Mouse (Mus musculus) CH12.LX (cell line): Measurements from ENCODE around the gene Cic. TPM values are rescaled to one million over a fixed set of nuclear protein-coding genes. Genes with fewer than 3 reads are reported as not detected.

ENCODE experiments used
- DNase-seq: peaks from one replicate; pipeline ENCODE4 v3.0.0-alpha.2; 2013; ENCODE audit errors: extremely low read depth
- H3K27ac ChIP-seq: 2 replicates; pipeline ENCODE4 v1.5.1; 2012; ENCODE audit warnings: low read depth, mild to moderate bottlenecking, control low read depth, moderate library complexity; ENCODE audit not compliant: insufficient read depth
- H3K27me3 ChIP-seq: replicated peaks from 2 replicates; pipeline ENCODE3; 2012; ENCODE audit warnings: inconsistent platforms
- H3K36me3 ChIP-seq, 2 experiments: replicated peaks in 1 of 2; 2 replicates each; pipeline versions ENCODE3 to v1.6.1; 2012; ENCODE audit warnings: inconsistent platforms in 1 of 2, low read length in 1 of 2, mild to moderate bottlenecking in 1 of 2, mixed read lengths in 1 of 2, moderate library complexity in 1 of 2; ENCODE audit not compliant: control insufficient read depth in 1 of 2, insufficient read depth in 1 of 2
- H3K4me1 ChIP-seq, 2 experiments: 2 replicates each; pipeline ENCODE4 v1.6.1; 2012; ENCODE audit warnings: inconsistent platforms in 1 of 2, moderate library complexity in 1 of 2; ENCODE audit not compliant: insufficient read depth in 2 of 2, control insufficient read depth in 1 of 2
- H3K4me2 ChIP-seq: 2 replicates; pipeline ENCODE4 v1.6.1; 2012; ENCODE audit warnings: low read depth, mild to moderate bottlenecking, control low read depth; ENCODE audit not compliant: poor library complexity, insufficient read depth, severe bottlenecking
- H3K4me3 ChIP-seq, 3 experiments: fragments of 150-350 bp in 1 of 3; sonication (generic) in 1 of 3; replicated peaks in 1 of 3; 2 replicates each; pipeline versions ENCODE3 to v1.5.1; 2011 to 2012; ENCODE audit warnings: low read depth in 2 of 3, low read length in 2 of 3, mild to moderate bottlenecking in 2 of 3, moderate library complexity in 2 of 3, control low read depth in 1 of 3, improper control_type of control experiment in 1 of 3, inconsistent platforms in 1 of 3, mixed read lengths in 1 of 3; ENCODE audit not compliant: poor library complexity in 1 of 3
- H3K79me2 ChIP-seq: replicated peaks from 2 replicates; pipeline ENCODE4 v1.6.1; 2012; ENCODE audit warnings: mild to moderate bottlenecking, moderate library complexity; ENCODE audit not compliant: control insufficient read depth, poor library complexity, insufficient read depth, severe bottlenecking; ENCODE audit errors: extremely low read depth
- H3K9ac ChIP-seq: 2 replicates; pipeline ENCODE4 v1.6.1; 2012; ENCODE audit warnings: low read depth, mild to moderate bottlenecking, control low read depth, moderate library complexity; ENCODE audit not compliant: insufficient read depth
- H3K9me3 ChIP-seq: replicated peaks from 2 replicates; pipeline ENCODE3; 2012; ENCODE audit warnings: low read length, inconsistent platforms, mixed read lengths
- BHLHE40 ChIP-seq: IDR thresholded peaks from 2 replicates; pipeline ENCODE4 v1.6.1; 2011; ENCODE audit warnings: mild to moderate bottlenecking, low read depth, low read length, improper control_type of control experiment
- CHD2 ChIP-seq: IDR thresholded peaks from 2 replicates; pipeline ENCODE4 v1.6.1; 2011; ENCODE audit warnings: low read length, improper control_type of control experiment
- E2F4 ChIP-seq: IDR thresholded peaks from 2 replicates; pipeline ENCODE4 v1.6.1; 2011; ENCODE audit warnings: low read depth, low read length, improper control_type of control experiment; ENCODE audit not compliant: insufficient replicate concordance
- ETS1 ChIP-seq: conservative IDR thresholded peaks from 2 replicates; pipeline ENCODE4 v1.6.1; 2012; ENCODE audit warnings: low read depth, mild to moderate bottlenecking, inconsistent platforms, low read length, improper control_type of control experiment, moderate library complexity
- HCFC1 ChIP-seq: IDR thresholded peaks from 2 replicates; pipeline ENCODE4 v1.6.1; 2012; ENCODE audit warnings: low read depth, mild to moderate bottlenecking, inconsistent platforms, low read length, improper control_type of control experiment
- IRF4 ChIP-seq: IDR thresholded peaks from 2 replicates; pipeline ENCODE4 v1.6.1; 2014; ENCODE audit warnings: low read depth, mild to moderate bottlenecking, inconsistent platforms, low read length, improper control_type of control experiment
- JUND ChIP-seq: conservative IDR thresholded peaks from 2 replicates; pipeline ENCODE4 v1.6.1; 2011; ENCODE audit warnings: low read depth, low read length, improper control_type of control experiment
- KAT2A ChIP-seq: IDR thresholded peaks from 2 replicates; pipeline ENCODE4 v1.6.1; 2012; ENCODE audit warnings: low read length, improper control_type of control experiment, inconsistent platforms; ENCODE audit not compliant: insufficient replicate concordance
- MEF2A ChIP-seq: IDR thresholded peaks from 2 replicates; pipeline ENCODE4 v1.6.1; 2014; ENCODE audit warnings: low read depth, mild to moderate bottlenecking, inconsistent platforms, low read length, improper control_type of control experiment, borderline replicate concordance
- MXI1 ChIP-seq: IDR thresholded peaks from 2 replicates; pipeline ENCODE4 v1.6.1; 2011; ENCODE audit warnings: mild to moderate bottlenecking, low read depth, low read length, improper control_type of control experiment
- POLR2A ChIP-seq: IDR thresholded peaks from 2 replicates; pipeline ENCODE4 v1.6.1; 2011; ENCODE audit warnings: low read depth, mild to moderate bottlenecking, improper control_type of control experiment, low read length
- POLR2AphosphoS2 ChIP-seq: IDR thresholded peaks from 2 replicates; pipeline ENCODE4 v1.6.1; 2011; ENCODE audit warnings: low read depth, low read length, improper control_type of control experiment
- RAD21 ChIP-seq: IDR thresholded peaks from 2 replicates; pipeline ENCODE4 v1.6.1; 2011; ENCODE audit warnings: low read depth, mild to moderate bottlenecking, low read length, improper control_type of control experiment, moderate library complexity
- SIN3A ChIP-seq: IDR thresholded peaks from 2 replicates; pipeline ENCODE4 v1.6.1; 2012; ENCODE audit warnings: low read length, improper control_type of control experiment, inconsistent platforms
- TBP ChIP-seq: conservative IDR thresholded peaks from 2 replicates; pipeline ENCODE4 v1.6.1; 2011; ENCODE audit warnings: low read depth, low read length, improper control_type of control experiment
- TCF12 ChIP-seq: IDR thresholded peaks from 2 replicates; pipeline ENCODE4 v1.6.1; 2014; ENCODE audit warnings: low read depth, mild to moderate bottlenecking, inconsistent platforms, low read length, improper control_type of control experiment
- UBTF ChIP-seq: IDR thresholded peaks from 2 replicates; pipeline ENCODE4 v1.6.1; 2012; ENCODE audit warnings: low read depth, mild to moderate bottlenecking, inconsistent platforms, low read length, improper control_type of control experiment, moderate library complexity
- USF1 ChIP-seq: IDR thresholded peaks from 2 replicates; pipeline ENCODE4 v1.6.1; 2014; ENCODE audit warnings: low read depth, mild to moderate bottlenecking, inconsistent platforms, low read length, improper control_type of control experiment
- USF2 ChIP-seq: conservative IDR thresholded peaks from 2 replicates; pipeline ENCODE4 v1.6.1; 2011; ENCODE audit warnings: low read depth, low read length, improper control_type of control experiment
- ZKSCAN1 ChIP-seq: IDR thresholded peaks from 2 replicates; pipeline ENCODE4 v1.6.1; 2012; ENCODE audit warnings: low read depth, inconsistent platforms, low read length, improper control_type of control experiment, borderline replicate concordance
- ZMIZ1 ChIP-seq: IDR thresholded peaks from 2 replicates; pipeline ENCODE4 v1.6.1; 2012; ENCODE audit warnings: low read depth, mild to moderate bottlenecking, inconsistent platforms, low read length, improper control_type of control experiment
- ZNF384 ChIP-seq: IDR thresholded peaks from 2 replicates; pipeline ENCODE4 v1.6.1; 2012; ENCODE audit warnings: low read depth, low read length, improper control_type of control experiment, inconsistent platforms
- dilution Hi-C: fragments of 300-500 bp; cut with MboI; formaldehyde crosslinking; loops from 2 replicates; pipeline ENCODE4 v1.14.3; 2020; ENCODE audit warnings: low sequenced_read_pairs; ENCODE audit not compliant: extremely low pct_unique_long_range_greater_than_20kb, extremely low pct_ligation_motif_present
- in situ Hi-C: fragments of 300-500 bp; cut with MboI; formaldehyde crosslinking; loops from 3 replicates; pipeline ENCODE4 v1.14.3; 2019; ENCODE audit warnings: low sequenced_read_pairs, low pct_ligation_motif_present, low pct_unique_long_range_greater_than_20kb, mixed read lengths
- polyA plus RNA-seq: library from polyadenylated mRNA; unstranded; fragments of >175 nt; gene quantifications from 2 replicates; pipeline ENCODE4 v1.2.1, GENCODE M21; 2012; ENCODE audit warnings: low read depth; ENCODE audit not compliant: insufficient read length
- total RNA-seq, 2 experiments: library from RNA; depleted of rRNA; stranded (reverse); fragments of 300-350 nt in 1 of 2; fragments of >200 nt in 1 of 2; gene quantifications; 2 replicates each; pipeline ENCODE4 v1.2.3; 2012 to 2014

The Cic gene
- total and polyA plus RNA-seq, 3 experiments: 2.5 to 34.5 (median 21.7) TPM

DNA sequence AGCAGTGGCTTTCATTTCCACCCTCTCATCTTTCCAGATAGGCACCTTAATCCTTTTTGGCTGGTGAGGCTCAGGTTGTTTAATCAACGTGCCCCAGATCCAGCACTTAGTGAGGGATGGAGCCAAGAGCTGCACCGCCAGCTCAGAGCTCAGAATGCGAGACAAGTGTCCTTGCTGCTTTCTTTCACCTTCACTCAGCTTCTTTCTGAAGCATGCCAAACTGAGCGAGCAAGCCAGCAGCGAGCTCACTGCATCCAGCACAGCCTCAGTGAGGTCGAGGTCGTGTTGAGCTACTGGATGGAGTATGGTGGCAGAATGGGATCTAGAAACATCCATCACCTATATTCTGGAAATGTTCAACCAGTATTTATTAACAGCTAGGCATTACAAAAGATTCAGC, 45.8 kb downstream of the Cic start:
- Histone ChIP-seq H3K27ac (no peak overlapping the region), H3K9me3 (no peaks in the 10 kb centered on the region), H3K9ac (no peak overlapping the region), H3K4me1 (peaks cover 7 to 14% of the 10 kb centered on the region in 2 experiments; a peak in 3 of 4 replicates), H3K4me2 (no peak overlapping the region), H3K27me3 (peaks cover 73% of the 10 kb centered on the region), H3K36me3 (no peaks in the 10 kb centered on the region), H3K4me3 (no peak overlapping the region), H3K79me2 (no peaks in the 10 kb centered on the region)
- TF ChIP-seq BHLHE40 (no peak), USF2 (no peak), POLR2AphosphoS2 (no peak), ETS1 (no peak), ZNF384 (no peak), RAD21 (no peak)
- in situ Hi-C loops (no loop called here), dilution Hi-C loops (no loop called here)
- DNase-seq: no peak

DNA sequence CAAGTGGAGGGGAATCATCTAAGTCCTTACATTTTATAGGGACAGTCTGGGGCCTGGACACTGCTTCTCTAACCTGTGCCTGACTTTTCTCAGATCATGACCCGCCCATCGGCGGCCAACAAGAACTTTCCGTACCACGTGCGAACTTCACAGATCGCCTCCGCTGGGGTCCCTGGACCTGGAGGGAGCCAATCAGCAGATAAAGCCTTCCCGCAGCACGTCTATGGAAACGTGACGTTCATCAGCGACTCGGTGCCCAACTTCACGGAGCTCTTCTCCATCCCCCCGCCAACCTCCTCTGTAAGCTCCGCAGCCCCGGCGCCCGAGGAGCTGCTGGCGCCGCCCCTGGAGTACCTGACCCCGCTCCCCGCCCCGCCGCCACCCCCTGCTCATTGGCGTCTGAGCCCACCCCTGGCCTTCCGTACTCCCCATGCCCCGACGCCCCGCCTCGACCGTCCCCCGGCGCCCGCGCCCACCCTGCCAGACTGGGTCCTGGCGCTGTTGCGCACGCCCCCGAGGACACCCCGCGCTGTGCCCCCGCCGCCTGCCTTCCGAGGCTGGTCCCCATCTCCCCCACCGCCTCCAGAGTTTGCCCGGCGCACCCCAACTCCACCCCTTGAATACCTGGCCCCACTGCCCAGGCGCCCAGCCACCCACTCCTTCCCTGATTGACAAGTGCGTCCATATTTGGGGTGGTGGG, 47.3 kb downstream of the Cic start:
- in situ Hi-C loops: no loop called here
- H3K4me2 ChIP-seq: no peak overlapping the region
- H3K4me3 ChIP-seq: no peak overlapping the region

DNA sequence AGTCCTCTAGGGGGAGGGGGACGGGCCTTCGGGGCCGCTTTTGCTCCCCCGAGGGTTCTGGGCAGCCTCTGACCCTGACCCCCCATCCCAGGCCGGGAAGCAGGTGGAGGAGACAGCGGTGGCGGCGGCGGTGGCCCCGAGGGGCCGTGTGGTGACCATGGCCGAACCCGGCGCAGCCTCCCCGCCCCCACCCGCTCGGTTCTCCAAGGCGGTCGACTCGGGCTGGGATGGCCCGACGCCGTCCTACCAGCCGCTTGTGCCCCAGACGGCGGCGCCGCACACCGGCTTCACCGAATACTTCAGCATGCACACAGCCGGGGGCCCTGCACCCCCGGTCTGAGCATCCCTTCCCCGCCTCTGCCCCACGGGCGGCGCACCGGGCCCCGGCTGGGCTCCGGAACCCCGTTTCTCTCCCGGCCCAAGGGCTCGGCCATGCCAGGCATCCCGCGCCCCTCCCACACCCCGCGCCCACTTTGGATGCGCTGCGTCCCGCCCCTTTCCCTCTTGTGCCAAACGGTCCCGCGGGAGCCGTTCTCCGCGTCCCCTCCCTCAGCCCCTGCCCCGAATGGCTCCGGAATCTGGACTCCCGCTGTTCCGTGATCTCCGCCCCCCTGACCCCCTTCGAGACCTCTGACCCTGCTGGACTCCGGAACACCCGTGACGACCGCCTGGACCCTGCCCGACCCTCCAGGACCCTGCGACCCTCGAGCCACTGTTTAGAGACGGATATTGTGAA, 48.0 kb downstream of the Cic start:
- Histone ChIP-seq H3K4me1 (peaks cover 7 to 14% of the 10 kb centered on the region in 2 experiments; a peak in 3 of 4 replicates), H3K27me3 (peaks cover 56% of the 10 kb centered on the region), H3K4me2 (peak overlapping the region; percentile 54; the same call in 1 of the 2 replicates), H3K27ac (no peak overlapping the region), H3K79me2 (no peaks in the 10 kb centered on the region), H3K36me3 (no peaks in the 10 kb centered on the region), H3K9me3 (peaks cover 2% of the 10 kb centered on the region), H3K4me3 (no peak overlapping the region), H3K9ac (no peak overlapping the region; the same call in 1 of the 2 replicates)
- in situ Hi-C loops (no loop called here), dilution Hi-C loops (no loop called here)
- DNase-seq: no peak
- TF ChIP-seq MXI1 (no peak), KAT2A (no peak), USF2 (no peak), RAD21 (no peak), ZMIZ1 (no peak), POLR2A (no peak), MEF2A (no peak), CHD2 (no peak), TBP (no peak), UBTF (no peak), IRF4 (no peak), ZNF384 (no peak), ZKSCAN1 (no peak), POLR2AphosphoS2 (no peak), E2F4 (no peak), USF1 (no peak), SIN3A (no peak)

More for the DNA sequence above, 47.3 kb downstream of the Cic start:
- H3K36me3 ChIP-seq: no peaks in the 10 kb centered on the region
- TF ChIP-seq JUND (no peak), ETS1 (no peak), TCF12 (no peak), SIN3A (no peak), HCFC1 (no peak), E2F4 (no peak)
- TF ChIP-seq, all 38 proteins: peak for 0
- Histone ChIP-seq H3K27me3 (peaks cover 60% of the 10 kb centered on the region), H3K4me1 (peaks cover 7 to 14% of the 10 kb centered on the region in 2 experiments; a peak in 3 of 4 replicates), H3K9me3 (no peaks in the 10 kb centered on the region), H3K9ac (no peak overlapping the region), H3K79me2 (no peaks in the 10 kb centered on the region), H3K27ac (no peak overlapping the region)
- dilution Hi-C loops: no loop called here
- no peak for DNase-seq
